Mouse (Mus musculus) left cerebral cortex, adult 6 months (tissue): Measurements from ENCODE around the gene Sdccag8. TPM values are rescaled to one million over a fixed set of nuclear protein-coding genes. Genes with fewer than 3 reads are reported as not detected.

Experiments
- long read RNA-seq, 2 experiments: library from polyadenylated mRNA; unstranded; transcript quantifications; one replicate each; pipeline ENCODE4 v2.0.0; 2019 to 2020
- polyA plus RNA-seq: library from polyadenylated mRNA; unstranded; fragments of <200 nt; fragmentation: Nextera tagmentation; gene quantifications from 2 replicates; pipeline ENCODE4 v1.2.3, GENCODE M21; 2021

The Sdccag8 gene
- 14.5 and 26.6 TPM in 2 replicates for polyA plus RNA-seq
- long read RNA-seq, experiment 1, transcript Sdccag8-201 (18 exons, 2,776 nt), result major isoform, 20 of 99 reads
- long read RNA-seq, experiment 1, partial matches to known transcripts, result 32 of 99 reads
- long read RNA-seq, experiment 1, other reads (novel, unspliced or antisense), result 47 of 99 reads
- long read RNA-seq, experiment 2, partial matches to known transcripts, result 15 of 28 reads
- long read RNA-seq, experiment 2, other reads (novel, unspliced or antisense), result 9 of 28 reads

GRCm38 (mm10) chr1:176814591-176815062 lies at the start of gene Sdccag8:
TSS of gene Sdccag8 (plus strand) at chr1:176814660.

DNA sequence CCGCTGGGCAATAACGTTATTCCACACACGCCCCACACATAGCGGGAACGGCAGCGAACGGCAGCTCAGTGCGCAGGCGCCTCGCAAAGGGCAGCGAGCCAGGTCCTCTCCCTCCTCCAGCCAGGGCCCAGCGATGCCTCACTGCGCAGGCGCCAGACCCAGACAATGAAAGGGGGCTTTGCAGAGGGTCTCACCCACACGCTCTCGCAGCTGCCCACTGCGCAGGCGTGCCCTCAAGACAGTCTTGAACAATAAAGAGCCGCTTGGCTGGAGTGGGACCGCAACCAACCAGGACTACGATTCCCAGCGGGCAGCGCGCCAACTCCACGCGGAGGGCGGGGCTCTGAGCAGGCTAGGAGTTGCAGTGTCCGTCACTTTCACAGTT lies 432 bp upstream of the Sdccag8 start, which contains the start of gene Cep170:
Gene Cep170 (minus strand): TSS at position 32 of the 385 bp plus-strand sequence.

Other genes with a start within 250 kb of the Sdccag8 start
- 17.1 and 23.6 TPM in 2 replicates for gene Cep170, start 593 bp upstream of the Sdccag8 start, polyA plus RNA-seq